Mouse (Mus musculus): Measurements from ENCODE around the gene Prph. TPM values are rescaled to one million over a fixed set of nuclear protein-coding genes. Genes with fewer than 3 reads are reported as not detected.

The Prph gene
- polyA plus RNA-seq, 1 experiment, result 37.7 TPM

- WGBS, result 2% methylated on average over 52 of the region's 52 CpGs
Observed at GRCm38 (mm10) chr15:99029619-99030584, 25.1 kb upstream of the Prph start, which contains the start of gene Tuba1c. Tuba1c (plus strand) TSS chr15:99029891.

GRCm38 (mm10) chr15:99030585-99031387 is 24.2 kb upstream of the Prph start:
- TF ChIP-seq CTCF (IDR thresholded peaks at IDR 0.05; ENCODE audit: borderline replicate concordance, insufficient read depth, low read depth, low read length) (no peak), POLR2A (IDR thresholded peaks at IDR 0.05; ENCODE audit: borderline replicate concordance, insufficient read depth, low read length) (no peak)
- Histone ChIP-seq H3K4me1 (ENCODE audit: control insufficient read depth, insufficient read depth, low read length) (peaks cover 7% of the 10 kb centered on the region; the same call in 1 of the 2 replicates), H3K4me3 (replicated peaks; ENCODE audit: insufficient read depth, low read depth, low read length) (no peak overlapping the region), H3K27ac (ENCODE audit: insufficient read depth, low read length) (no peak overlapping the region), H3K27me3 (ENCODE audit: control insufficient read depth, insufficient read depth, low read length) (no peaks in the 10 kb centered on the region; the same call in 1 of the 2 replicates)
- 24% methylated on average over 26 of the region's 26 CpGs for WGBS
- no peak for DNase-seq

More at GRCm38 (mm10) chr15:99029619-99030584, 25.1 kb upstream of the Prph start, which contains the start of gene Tuba1c:
- no peaks in the 10 kb centered on the region; the same call in 1 of the 2 replicates for H3K27me3 ChIP-seq (ENCODE audit: control insufficient read depth, insufficient read depth, low read length)
- H3K4me3 ChIP-seq (replicated peaks; ENCODE audit: insufficient read depth, low read depth, low read length), result no peak within 1 kb of the TSS
- DNase-seq, result peak in 1 of 2 experiments; percentile 12
- TF ChIP-seq POLR2A (IDR thresholded peaks at IDR 0.05; ENCODE audit: borderline replicate concordance, insufficient read depth, low read length) (no peak), CTCF (IDR thresholded peaks at IDR 0.05; ENCODE audit: borderline replicate concordance, insufficient read depth, low read depth, low read length) (no peak)
- H3K4me1 ChIP-seq (ENCODE audit: control insufficient read depth, insufficient read depth, low read length), result peaks cover 7% of the 10 kb centered on the region; the same call in 1 of the 2 replicates
- no peak within 1 kb of the TSS for H3K27ac ChIP-seq (ENCODE audit: insufficient read depth, low read length)

DNA sequence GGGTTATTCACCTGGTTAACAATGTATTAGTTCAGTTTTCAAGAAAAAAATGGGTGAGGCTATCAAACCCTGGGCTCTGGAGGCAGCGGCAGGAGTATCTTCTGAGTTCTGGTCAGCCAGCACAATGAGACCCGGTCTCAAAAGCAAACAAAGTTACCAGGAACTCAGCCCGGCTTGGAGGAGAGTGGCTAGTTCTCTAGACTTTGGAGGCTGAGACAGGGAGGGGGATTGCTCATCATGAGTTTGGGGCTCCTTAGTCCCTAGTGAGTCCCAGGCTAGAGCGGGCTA is 23.6 kb upstream of the Prph start:
- Histone ChIP-seq H3K4me3 (replicated peaks; ENCODE audit: insufficient read depth, low read depth, low read length) (no peak overlapping the region), H3K4me1 (ENCODE audit: control insufficient read depth, insufficient read depth, low read length) (peaks cover 7% of the 10 kb centered on the region; the same call in 1 of the 2 replicates), H3K27me3 (ENCODE audit: control insufficient read depth, insufficient read depth, low read length) (no peaks in the 10 kb centered on the region; the same call in 1 of the 2 replicates), H3K27ac (ENCODE audit: insufficient read depth, low read length) (no peak overlapping the region)
- no peak for DNase-seq
- WGBS, result 93% methylated on average over 4 of the region's 4 CpGs
- TF ChIP-seq CTCF (IDR thresholded peaks at IDR 0.05; ENCODE audit: borderline replicate concordance, insufficient read depth, low read depth, low read length) (no peak), POLR2A (IDR thresholded peaks at IDR 0.05; ENCODE audit: borderline replicate concordance, insufficient read depth, low read length) (no peak)

- no peak for DNase-seq
- no peaks in the 10 kb centered on the region; the same call in 1 of the 2 replicates for H3K27me3 ChIP-seq (ENCODE audit: control insufficient read depth, insufficient read depth, low read length)
- 85% methylated on average over 9 of the region's 9 CpGs for WGBS
- H3K27ac ChIP-seq (ENCODE audit: insufficient read depth, low read length), result no peak overlapping the region
- H3K4me3 ChIP-seq (replicated peaks; ENCODE audit: insufficient read depth, low read depth, low read length), result no peak overlapping the region
- no peak for TF ChIP-seq POLR2A (IDR thresholded peaks at IDR 0.05; ENCODE audit: borderline replicate concordance, insufficient read depth, low read length)
- TF ChIP-seq CTCF (IDR thresholded peaks at IDR 0.05; ENCODE audit: borderline replicate concordance, insufficient read depth, low read depth, low read length), result no peak
- peaks cover 7% of the 10 kb centered on the region; the same call in 1 of the 2 replicates for H3K4me1 ChIP-seq (ENCODE audit: control insufficient read depth, insufficient read depth, low read length)
Observed at GRCm38 (mm10) chr15:99032041-99032725, 22.8 kb upstream of the Prph start.

- Histone ChIP-seq H3K4me1 (ENCODE audit: control insufficient read depth, insufficient read depth, low read length) (peaks cover 7% of the 10 kb centered on the region; the same call in 1 of the 2 replicates), H3K27me3 (ENCODE audit: control insufficient read depth, insufficient read depth, low read length) (no peaks in the 10 kb centered on the region; the same call in 1 of the 2 replicates), H3K27ac (ENCODE audit: insufficient read depth, low read length) (no peak overlapping the region), H3K4me3 (replicated peaks; ENCODE audit: insufficient read depth, low read depth, low read length) (no peak overlapping the region)
- no peak for TF ChIP-seq CTCF (IDR thresholded peaks at IDR 0.05; ENCODE audit: borderline replicate concordance, insufficient read depth, low read depth, low read length)
- no peak for TF ChIP-seq POLR2A (IDR thresholded peaks at IDR 0.05; ENCODE audit: borderline replicate concordance, insufficient read depth, low read length)
- 87% methylated on average over 7 of the region's 7 CpGs for WGBS
- no peak for DNase-seq
Observed at GRCm38 (mm10) chr15:99032726-99033250, 22.2 kb upstream of the Prph start.

DNA sequence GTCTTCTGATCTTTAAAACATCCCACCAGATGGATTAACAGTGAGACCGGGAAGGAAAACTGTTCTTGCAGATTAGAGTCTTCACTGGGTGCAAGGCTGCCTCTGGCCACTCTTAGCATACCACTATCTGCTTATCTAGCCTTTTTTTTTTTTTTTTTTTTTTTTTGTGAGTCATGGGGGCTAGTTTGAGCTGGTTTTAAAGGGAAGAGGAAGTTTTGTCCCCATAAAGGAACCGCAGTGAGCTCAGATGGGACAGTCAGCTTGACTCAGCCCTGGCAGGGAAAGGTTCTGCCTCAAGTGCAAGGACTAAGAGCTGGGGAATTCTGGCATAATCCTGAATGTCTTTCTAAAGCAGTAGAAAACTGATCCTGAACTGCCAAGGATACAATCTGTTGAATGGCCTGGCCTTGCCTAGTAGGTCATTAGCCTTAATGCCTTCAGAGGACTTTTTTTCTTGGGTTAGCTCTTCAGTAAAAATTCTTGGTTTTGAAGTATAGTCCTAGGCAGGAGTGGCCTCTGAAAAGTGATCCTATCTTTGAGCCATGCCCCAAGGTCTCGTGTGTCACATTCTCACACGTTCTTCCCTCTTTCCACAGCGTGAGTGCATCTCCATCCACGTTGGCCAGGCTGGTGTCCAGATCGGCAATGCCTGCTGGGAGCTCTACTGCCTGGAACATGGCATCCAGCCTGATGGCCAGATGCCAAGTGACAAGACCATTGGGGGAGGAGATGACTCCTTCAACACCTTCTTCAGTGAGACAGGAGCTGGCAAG is 21.3 kb upstream of the Prph start:
- WGBS, result 29% methylated on average over 7 of the region's 7 CpGs
- peak; percentile 22 to 26 for DNase-seq
- no peak for TF ChIP-seq CTCF (IDR thresholded peaks at IDR 0.05; ENCODE audit: borderline replicate concordance, insufficient read depth, low read depth, low read length)
- no peak for TF ChIP-seq POLR2A (IDR thresholded peaks at IDR 0.05; ENCODE audit: borderline replicate concordance, insufficient read depth, low read length)
- Histone ChIP-seq H3K4me1 (ENCODE audit: control insufficient read depth, insufficient read depth, low read length) (peaks cover 7% of the 10 kb centered on the region; the same call in 1 of the 2 replicates), H3K27ac (ENCODE audit: insufficient read depth, low read length) (no peak overlapping the region), H3K4me3 (replicated peaks; ENCODE audit: insufficient read depth, low read depth, low read length) (no peak overlapping the region), H3K27me3 (ENCODE audit: control insufficient read depth, insufficient read depth, low read length) (no peaks in the 10 kb centered on the region; the same call in 1 of the 2 replicates)

All from cerebellum, adult 2 months (tissue).